Mouse (Mus musculus): Measurements from ENCODE around the gene Sf3b6.

- TF ChIP-seq EP300 (IDR thresholded peaks at IDR 0.05; ENCODE audit: low read depth) (no peak), CTCF (IDR thresholded peaks at IDR 0.05; ENCODE audit: low read depth) (no peak)
Measured at GRCm38 (mm10) chr12:4813636-4814035, 3.7 kb upstream of the Sf3b6 start.

Measured in heart, postnatal 0 days (tissue).